Mouse (Mus musculus): Measurements from ENCODE around the gene E330021D16Rik.

- TF ChIP-seq CTCF (IDR thresholded peaks at IDR 0.05; ENCODE audit: low read depth) (no peak), EP300 (IDR thresholded peaks at IDR 0.05; ENCODE audit: low read depth) (no peak)
Measured at GRCm38 (mm10) chr6:136433573-136433972, 18.2 kb upstream of the E330021D16Rik start.

Data from liver, embryonic 14.5 days (tissue).